Mouse (Mus musculus) urinary bladder, postnatal 14 days (tissue): ENCODE measurements around the gene Gm20388.

Source experiments
- DNase-seq: peaks from one replicate; pipeline ENCODE4 v3.0.0; 2021; ENCODE audit warnings: low spot score

Gene Gm20388

DNA sequence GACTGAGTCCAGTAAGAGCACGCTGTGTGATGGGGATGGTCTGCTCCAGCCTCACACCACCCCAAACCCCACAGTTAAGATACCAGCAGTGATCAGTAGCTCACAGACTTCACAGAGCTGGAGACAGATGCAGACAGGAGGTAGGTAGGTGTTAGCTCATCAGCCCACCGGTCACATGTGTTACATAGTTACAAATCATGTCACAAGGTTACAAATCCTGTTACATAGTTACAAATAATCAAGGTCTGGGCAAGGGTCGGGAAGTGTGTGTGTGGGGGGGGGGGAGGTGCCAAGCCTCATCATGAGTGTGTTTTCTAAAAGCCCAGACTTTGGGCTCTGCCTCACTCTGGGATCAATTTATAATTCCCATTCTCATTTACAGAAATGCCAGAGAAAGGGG lies 4450.3 kb downstream of the Gm20388 start:
- no peak for DNase-seq

DNA sequence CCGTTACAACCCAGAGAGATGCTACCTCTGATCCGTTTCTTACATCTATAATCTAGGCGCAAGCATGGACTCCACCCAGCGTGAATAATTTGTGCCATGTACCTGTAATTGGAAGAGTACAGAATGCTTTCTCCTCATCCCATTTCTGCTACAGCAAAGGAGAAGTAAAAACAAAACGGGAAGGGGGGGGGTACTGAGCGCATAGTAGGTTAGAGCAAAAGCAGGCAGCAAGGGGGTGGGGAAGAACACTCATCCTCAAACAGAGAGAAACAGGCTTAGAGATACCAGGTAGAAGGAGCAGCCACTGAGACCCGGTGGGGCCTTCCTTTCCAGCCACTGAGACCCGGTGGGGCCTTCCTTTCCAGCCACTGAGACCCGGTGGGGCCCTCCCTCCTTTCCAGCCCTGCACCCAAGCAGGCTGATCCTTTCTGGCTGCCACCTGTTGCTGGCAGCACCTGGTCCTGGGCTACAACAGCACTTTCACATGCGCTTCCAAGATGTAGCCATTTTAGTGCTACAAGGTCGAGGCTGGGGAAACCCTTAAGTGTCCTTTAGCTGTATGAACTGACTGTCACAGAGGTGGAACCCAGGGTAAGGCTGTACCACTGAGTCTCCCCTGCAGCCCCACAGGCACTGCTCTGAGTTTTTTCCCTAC lies 4451.3 kb downstream of the Gm20388 start:
- no peak for DNase-seq

DNA sequence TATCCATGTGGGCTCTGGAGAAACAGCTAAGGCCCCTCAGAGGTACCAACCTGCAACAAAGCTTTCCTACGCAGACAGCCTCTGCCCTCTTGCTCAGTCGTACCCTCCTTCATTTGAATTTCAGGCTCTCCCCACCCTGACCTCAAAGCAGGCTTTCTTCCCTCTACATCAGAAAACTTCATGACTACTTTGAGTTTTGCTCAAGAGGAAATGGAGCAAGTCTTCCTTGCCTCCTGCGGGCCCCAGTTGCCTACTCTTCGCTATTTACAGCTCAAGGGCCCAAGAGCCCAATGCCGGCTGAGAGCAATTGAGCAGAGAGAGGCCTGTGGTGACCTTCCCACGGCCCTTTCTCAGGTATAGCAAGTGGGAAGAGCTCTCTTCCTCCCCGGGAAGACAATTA lies 4451.9 kb downstream of the Gm20388 start:
- no peak for DNase-seq

DNA sequence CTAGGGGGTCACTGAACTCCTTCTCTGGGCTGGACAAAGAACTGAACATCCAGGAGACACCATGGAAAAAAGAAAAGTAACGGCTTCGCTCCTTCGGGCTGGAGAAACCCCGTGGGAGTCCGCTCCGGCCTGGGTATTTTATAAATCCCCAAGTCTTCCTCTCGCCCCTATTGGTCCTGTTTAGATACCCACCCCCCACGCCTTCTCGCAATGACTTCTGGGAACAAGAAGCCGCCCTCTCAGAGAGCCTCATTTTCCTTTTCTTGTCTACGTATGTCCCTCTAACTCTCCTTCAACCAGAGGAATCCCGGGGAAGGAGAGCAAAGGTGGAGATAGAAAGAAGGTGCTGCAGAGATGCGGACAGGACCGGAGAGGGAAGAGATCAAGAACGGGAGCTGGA lies 4452.7 kb downstream of the Gm20388 start:
- DNase-seq: no peak

DNA sequence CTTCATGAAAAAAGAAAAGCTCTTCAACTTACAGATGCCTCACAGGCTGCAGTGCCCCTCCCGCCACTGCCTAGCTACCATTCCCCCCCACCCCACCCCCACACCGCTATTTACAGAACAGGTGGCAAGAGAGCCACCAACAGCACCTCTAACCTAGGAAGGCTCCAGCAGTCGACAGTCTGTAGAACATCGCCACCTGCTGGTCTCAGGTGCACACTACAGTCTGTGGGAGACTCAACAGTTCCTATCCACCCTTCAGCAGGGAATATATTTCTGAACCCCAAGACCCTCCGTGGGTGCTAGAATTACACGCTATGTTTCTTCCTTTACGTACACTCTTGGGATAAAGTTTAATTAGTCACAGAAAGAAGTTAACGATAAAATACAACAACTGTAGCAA lies 4457.6 kb downstream of the Gm20388 start:
- DNase-seq: peak; percentile 72

DNA sequence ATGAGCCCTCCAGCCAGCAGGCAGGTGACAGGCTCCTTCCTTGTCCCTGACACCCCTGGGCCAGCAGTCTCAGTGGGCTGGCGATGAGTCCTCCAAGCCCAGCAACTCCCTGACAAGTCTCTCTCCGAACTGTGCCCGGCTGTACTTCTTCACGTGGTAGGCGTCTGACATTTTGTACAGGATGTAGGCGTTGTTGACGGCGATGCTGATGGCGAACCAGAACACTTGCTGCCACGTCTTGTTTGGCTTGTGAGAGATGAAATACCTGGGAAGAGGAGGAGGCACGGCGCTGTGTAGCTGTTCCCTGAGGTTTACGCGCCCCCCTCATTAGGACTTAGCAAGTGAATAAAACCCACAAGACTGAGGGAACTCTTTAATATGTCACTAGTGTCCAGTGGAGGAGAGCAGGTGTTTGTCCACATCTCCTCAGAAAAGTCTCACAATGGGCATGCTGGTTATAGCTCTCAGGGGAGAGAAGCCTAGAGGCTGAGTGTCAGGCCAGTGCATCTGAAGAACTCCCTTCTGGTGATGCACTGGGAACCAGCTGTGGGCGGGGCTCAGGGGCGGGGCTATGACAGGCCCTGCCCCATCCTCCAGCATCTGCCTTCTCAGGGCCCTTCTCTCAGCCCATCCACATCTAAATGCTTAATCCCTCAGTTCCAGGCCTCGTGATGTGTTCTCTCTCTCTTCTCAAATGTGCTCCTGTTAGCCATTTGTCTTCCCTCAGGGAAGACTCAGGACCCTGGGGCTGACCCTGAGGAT lies 4460.0 kb downstream of the Gm20388 start:
- DNase-seq: no peak

DNA sequence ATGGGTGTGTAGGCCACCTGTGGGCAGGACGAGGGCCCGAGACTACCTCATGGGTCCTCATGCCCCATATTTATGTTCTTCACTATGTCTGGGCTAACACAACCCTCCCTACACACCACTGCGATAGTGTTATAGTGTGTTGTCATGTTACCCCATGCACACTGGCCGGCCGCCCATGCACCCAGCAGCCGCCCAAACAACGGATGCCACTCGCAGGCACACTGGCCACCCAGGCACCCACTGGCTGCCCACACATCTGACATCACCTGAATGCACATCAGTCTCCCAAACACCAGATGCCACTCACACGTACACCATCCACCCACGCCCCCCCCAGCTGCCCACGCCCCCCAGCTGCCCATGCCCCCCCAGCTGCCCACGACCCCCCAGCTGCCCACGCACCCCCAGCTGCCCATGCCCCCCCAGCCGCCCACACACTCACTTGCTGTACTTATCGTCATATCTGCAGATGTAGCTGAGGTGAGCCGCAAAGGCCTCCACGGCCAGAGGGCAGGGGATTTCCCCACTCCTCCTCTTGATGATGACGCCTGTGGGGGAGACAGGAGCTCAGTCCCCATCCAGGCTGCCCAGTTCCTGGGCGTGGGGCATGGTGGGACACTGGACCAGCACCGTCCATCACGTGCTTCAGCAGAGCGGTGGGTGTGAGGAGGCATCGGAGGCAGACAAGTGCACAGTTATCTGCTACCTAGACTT lies 4460.9 kb downstream of the Gm20388 start:
- DNase-seq: no peak

DNA sequence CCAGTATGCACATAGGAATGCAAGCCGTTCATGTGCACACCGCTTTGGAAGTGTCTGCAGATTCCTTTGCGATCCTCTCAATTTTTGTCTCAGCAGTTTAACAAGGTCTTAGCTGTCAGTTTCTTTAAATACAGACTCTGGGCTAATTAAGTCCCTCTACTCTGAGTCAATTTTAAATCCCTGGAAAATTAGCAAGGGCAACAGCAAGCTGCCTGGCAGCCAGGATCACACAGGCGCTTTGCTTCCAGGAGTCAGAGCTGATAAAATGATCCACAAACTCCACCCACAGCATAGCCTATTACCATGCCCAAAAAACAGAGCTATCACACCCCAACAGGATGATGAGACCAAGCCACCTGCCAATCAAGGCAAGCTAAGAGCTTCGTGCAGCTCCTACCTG lies 4463.1 kb downstream of the Gm20388 start:
- no peak for DNase-seq

DNA sequence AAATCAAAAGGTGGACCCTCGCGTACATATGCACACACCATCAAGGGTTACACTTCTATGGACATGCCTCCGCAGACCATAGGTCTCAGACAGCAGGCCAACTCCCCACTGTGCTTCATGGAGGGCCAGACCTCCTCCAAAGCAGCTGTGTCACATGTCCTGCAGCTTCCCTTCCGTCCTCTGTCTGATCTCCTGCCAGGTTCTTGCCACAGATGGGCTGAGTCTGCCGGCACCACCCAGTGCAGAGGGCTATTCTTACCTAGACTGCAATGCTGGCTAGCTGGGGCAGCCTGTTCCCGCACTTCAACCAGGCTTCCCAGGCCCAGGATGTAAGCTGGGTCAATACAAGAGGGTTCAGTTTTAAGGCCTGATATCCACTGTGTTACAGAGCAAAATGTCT lies 4464.5 kb downstream of the Gm20388 start:
- no peak for DNase-seq

DNA sequence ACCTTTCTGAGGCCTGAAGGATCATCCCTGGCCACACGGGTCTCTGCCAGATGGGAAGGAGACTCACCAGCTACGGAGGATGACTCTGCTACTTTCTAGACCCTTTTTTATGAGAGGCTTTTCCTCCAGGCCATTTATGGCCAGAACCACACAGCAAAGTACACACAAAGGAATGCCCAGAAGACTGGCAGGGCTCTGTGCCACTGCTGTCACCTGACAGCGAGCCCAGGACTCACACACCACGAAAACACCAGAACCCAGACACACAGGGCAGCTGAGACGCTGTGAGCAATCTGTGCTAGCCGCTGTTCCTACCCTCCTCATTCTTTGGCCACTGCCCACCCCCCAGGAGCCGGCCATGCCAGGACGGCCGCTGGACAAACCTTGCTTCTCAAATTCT lies 4465.1 kb downstream of the Gm20388 start:
- peak; percentile 21 for DNase-seq

DNA sequence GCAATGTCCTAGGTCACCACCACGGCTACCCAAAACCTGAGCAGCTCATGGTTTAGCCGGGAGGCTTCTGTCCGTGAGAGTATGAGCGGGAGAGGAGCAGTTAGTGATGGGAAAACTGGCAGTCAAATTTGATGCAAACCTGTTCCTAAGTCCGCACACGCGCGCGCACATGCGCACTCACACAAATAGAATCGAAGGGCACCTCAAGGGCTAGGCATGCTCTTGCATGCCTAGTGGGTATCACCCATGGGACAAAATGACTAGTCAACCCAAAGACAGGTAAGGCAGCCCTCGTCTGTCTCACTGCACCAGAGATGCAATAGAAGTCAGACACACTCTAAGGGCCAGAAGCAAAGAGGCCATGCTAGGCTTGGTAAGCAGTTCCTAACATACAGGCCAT lies 4465.8 kb downstream of the Gm20388 start:
- DNase-seq: no peak

DNA sequence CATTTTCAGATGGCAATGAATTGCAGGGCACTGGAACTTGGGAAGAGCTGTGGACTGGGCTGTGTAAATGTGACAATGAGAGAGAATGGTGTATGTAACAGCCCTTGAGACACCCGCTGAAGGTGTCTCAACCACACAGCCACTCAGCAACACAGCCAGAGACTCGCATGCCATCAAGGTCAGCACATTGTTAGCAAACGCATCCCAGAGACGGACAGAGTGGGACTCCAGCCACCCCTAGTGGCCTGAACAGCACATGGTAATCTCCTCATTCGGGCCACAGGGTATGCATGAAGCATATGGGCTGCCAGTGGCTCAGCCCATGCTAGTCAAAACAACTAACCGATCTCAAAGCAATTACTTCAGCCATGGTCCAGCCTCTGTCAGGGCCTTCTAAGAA lies 4468.6 kb downstream of the Gm20388 start:
- DNase-seq: no peak

DNA sequence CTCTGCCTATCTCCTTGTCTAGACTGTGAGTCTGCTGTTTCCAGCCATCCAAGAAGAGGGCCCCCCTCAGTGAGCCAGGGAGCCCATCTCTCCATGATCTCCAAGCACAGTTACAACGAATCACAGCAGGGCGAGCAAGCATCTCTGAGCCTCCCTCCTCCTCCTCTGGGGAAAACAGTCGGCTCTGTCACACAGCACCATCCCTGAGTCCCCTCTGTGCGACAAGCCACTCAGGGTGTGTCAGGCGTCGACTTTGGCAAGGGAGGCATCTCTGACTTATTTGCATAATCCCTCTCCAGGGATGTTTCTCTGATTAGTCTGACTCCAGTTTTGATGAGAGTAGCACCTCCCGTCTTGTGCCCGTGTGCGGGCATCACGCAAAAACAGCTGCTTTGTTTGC lies 4471.6 kb downstream of the Gm20388 start:
- no peak for DNase-seq

DNA sequence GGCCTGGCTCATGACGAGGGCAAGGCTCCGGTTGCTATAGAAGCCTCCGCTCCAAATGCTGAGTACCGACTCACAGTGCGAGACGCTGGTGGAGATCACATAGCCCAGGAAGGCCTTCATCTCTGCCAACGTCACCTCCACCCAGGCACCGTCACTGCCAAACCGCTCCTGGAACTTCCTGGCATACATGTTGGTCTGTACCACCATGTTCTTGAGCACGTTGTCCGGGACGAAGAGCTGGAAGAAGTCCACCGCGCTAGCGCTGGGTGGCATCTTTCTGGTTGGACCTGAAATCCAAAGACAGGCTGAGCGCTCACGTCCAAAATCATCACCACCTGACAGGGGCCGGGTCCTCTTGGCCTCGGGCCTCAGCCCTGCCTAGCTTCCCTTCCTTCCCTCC lies 4473.7 kb downstream of the Gm20388 start:
- no peak for DNase-seq

DNA sequence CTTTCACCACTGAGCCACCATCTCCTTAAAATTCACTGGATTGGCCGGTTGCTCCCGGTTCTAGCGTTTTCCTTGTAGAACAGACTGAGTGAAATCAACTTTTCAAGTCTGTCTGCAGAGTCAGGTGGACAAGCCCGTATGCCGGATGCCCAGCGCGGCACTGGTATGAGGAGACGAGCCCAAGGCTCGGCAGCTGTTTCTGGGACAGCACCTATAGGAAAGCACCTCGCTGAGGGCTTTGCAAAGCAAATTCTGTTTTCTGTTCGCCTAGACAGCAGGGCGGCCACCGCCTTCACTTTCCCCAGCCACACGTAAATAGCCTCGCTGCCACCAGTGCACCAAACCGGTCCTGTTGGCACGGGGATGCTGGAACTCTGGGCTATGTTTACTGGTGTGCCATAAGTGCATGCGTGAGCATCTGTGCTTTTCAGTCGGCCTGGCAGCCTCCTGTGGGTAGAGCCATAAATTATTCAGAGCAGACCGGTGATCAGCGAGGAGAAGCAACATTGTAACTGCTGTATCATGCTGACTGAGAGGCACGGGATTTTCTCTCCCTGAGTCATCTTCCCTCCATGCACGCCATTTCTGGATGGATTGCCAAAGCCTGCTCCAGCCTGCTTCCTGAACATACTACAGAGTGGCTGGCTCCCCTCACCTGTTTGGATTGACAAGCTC lies 4475.7 kb downstream of the Gm20388 start:
- DNase-seq: no peak

DNA sequence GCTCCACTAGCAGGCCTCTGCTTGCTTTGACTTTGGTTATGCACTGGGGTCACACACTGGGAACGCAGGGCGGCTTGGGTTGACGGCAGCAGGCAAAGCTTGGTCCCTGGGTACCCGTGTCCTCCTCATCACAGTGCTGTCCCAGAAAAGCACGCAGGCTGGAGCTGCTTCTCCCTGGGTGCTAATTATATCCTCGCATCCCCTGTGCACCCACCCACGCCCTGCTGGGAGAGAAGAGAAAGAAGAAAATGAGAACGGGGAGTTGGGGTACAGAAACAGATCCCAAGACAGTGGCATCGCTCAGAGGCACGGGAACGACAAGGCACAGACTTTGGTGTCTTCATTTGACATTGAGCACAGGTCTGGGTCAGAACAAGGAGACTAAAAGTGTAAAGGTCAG lies 4478.9 kb downstream of the Gm20388 start:
- no peak for DNase-seq

DNA sequence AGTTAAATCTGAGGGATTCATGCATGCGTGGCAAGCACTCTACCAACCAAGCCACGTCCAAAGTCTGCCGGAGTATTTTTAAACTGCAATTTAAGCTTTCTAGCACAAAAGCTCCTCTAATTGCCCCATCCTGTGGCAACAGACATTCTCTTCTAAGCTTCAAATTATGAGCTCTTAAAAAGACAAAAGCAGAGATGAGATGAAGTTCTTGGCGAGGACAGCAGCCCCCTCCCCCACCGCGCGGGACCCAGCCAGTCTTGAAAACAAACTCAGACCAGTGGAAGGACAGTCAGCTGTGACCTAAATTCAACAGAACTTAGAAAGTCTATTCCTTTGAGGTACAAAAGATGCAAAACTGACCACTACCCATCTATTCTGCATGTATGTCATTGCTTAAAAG lies 4480.6 kb downstream of the Gm20388 start:
- no peak for DNase-seq

DNA sequence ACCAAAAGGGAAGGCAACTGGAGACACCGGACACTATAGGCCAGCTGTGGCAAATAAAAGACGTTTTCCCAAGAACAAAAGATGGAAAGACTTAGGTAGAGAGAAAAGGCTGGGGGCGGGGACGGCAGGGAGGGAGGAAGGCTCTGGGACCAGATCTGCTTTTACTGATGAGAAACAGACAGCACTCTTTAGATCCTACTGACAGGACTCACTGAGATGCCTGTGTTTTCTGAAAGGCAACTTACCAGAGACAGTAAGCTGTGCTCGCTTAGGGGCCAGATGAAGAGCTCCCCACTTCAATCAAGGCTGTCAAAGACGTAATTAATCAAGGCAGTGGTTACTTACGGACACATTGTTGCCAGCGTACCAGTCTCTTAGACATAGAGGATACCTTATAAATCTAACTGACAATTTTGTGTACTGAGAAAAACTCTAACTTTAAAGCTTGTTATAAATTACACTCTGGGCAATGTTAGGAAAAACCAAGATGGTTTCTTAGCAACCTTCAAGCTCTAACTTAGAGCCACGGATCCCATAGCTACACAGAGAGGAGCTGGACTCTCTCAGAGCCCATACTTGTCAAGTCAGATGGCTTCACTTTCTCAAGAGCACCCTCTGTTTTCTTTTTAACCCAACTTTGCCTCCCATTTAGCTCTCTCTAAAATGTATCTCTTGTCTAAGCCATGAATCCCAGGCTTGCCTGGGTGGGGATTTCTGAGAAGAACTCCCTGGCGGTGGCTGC lies 4481.8 kb downstream of the Gm20388 start:
- no peak for DNase-seq

DNA sequence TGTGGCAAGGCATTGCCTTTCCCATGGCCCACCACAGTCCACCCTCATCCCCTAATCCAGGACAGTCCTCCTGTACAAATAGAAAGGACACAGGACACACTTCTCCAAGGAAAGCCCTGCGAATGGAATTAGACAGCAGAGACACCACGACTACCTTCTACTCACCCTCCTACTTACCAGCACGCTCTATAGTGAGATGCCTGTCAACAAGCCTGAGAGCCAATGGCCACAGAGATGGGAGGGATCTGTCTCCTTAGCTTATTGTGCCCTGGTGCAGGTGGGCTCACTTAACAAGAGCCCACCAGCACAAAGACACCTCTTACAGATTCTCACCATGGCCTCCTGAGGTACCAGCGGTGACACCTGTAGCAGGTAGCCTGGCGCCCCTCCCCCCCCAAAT lies 4482.4 kb downstream of the Gm20388 start:
- no peak for DNase-seq

DNA sequence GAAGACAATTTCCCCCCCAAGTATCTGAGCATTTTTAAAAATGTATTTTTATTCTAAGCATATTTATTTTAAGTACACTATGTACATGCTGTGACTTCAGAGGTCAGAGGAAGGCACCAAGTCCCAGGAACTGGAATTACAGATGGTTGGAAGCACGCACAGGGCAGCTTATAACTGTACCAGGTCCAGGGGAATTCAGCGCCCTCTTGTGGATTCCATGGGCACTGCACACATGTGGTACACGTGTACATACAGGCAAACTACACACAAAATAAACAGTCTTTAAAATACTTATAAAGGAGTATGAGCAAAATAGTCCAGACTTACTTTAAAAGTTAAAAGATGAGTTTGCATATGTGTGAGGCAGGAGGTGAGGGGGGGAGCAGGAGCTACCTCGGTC lies 4483.3 kb downstream of the Gm20388 start:
- no peak for DNase-seq

DNA sequence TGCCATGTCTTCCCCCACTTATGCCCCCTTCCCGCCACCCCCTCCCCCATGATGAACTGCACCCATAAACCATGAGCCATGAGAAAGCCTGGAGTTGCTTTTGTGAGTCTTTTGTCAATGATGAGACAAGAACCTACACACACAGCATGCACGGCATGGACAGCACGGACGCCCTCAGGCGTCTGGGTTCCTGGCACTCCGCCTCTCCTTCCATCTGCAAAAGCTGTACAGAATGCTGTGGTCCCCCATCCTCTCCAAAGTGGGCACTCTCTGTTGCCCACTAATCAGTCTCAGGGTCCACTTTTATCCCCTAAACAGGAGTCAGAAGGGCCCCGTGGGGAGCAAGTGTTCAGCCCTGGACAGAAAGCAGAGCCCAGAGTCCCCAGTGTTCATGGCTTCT lies 4484.3 kb downstream of the Gm20388 start:
- DNase-seq: no peak
